Mouse (Mus musculus) CD4-positive helper T cell, adult 2 months (primary cell): Measurements from ENCODE around the gene Serinc5.

Experiments used
- DNase-seq: peaks from one replicate; pipeline ENCODE4 v3.0.0-alpha.2; 2012; ENCODE audit warnings: low read depth, missing footprints, low spot score

Gene Serinc5

DNA sequence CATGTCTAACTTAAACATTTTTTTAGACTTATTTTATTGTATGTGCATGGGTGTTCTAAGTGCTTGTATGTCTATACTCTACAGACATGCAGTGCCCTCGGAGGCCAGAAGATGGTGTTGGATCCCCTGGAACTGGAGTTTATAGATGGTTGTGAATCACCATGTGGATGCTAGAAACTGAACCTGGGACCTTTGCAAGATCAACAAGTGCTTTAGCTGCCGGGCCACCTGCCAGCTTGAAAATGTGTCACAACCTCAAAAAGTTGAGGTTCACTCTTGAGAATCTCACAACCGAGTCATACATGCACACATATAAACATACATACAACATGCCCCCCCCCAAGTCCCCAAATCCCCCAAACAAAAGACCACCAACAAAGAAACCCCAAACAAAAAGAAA, 129.0 kb downstream of the Serinc5 start:
- no peak for DNase-seq

DNA sequence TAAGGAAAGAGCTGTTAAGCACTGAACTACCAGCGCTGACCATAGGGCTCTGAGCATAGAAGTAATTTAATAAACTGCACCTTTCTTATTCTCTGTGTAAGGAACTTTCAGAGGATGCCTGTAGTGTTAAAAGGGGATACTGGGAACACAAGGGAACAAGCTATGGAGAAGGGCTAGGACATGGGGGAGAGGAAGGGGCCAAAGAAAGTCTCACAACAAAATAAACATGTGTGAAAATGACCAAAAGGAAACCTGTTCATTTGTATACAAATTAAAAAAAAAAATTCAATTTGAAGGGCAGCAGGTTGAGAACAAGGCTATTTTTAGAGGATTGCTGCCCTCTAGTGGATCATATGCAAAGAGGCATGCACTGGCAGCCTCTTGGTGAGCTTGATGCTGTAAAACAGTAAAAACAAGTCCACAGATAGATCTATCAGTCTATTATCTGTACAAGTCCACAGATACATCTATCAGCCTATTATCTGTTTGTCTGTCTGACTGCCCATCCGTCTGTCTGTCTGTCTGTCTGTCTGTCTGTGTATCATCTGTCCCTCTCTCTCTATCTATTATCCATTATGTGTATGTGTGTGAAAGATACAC, 129.9 kb downstream of the Serinc5 start:
- DNase-seq, result peak; percentile 58

DNA sequence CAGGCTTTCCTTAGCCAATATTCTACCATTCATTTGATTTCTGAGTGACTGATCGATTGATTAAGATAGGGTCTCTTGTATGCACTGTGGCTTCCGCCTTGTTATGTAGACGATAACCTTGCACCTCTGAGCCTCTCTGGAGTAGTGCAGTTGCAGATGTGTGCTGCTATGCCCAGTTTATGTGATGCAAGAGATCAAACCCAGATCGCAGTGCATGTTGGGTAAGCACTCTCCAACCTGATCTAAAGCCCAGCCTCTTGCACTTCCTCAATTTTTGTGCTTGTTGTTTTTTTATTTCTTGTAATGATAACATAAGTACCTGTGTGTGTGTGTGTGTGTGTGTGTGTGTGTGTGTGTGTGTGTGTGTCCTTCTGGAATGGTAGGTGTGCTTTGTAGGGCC, 132.0 kb downstream of the Serinc5 start:
- DNase-seq, result no peak

DNA sequence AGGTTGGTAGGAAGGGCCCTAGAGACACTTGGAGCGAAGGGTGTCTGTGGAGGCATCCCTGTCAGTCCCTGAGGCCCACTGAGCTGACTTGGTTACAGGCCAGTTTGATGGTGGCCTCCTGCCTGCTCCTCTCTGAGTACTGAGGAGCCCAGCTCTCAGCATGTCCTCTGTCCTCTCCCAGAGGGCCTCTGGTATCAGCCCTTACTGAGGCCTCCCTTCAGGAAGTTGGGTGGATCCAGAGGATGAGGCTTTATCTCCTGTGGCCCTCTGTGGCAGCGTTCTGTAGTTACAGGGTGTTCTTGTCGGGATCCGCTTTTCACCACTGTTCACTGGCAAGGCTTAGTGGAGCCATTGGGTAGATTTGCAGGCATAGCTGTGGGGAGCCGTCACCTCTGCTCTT, 132.4 kb downstream of the Serinc5 start:
- DNase-seq, result no peak

DNA sequence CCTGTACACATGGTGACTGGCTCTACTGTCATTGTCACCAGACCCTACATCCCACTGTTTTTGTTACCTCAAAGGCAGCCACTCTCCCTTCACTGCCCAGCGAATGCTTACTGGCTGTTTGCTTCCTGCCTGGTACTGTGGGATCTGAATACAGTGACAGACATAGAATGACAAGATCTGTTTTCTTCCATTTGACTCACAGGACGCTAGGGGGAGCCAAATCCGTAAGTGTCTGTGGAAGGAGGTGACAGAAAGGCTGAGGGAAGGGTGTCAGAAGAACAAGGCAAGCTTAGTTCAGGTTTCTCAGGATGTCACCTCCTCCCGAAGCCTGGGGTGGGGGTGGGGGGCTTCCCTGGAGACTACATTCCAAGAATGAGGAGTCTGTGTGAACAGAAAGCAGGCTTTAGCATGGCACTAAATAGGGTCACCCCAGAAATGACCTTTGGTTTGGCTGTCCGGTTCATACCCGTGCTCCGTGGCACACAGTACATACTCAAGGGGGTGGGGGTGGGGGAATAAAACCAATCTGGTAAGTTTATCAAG, 140.2 kb downstream of the Serinc5 start:
- peak; percentile 54 for DNase-seq

DNA sequence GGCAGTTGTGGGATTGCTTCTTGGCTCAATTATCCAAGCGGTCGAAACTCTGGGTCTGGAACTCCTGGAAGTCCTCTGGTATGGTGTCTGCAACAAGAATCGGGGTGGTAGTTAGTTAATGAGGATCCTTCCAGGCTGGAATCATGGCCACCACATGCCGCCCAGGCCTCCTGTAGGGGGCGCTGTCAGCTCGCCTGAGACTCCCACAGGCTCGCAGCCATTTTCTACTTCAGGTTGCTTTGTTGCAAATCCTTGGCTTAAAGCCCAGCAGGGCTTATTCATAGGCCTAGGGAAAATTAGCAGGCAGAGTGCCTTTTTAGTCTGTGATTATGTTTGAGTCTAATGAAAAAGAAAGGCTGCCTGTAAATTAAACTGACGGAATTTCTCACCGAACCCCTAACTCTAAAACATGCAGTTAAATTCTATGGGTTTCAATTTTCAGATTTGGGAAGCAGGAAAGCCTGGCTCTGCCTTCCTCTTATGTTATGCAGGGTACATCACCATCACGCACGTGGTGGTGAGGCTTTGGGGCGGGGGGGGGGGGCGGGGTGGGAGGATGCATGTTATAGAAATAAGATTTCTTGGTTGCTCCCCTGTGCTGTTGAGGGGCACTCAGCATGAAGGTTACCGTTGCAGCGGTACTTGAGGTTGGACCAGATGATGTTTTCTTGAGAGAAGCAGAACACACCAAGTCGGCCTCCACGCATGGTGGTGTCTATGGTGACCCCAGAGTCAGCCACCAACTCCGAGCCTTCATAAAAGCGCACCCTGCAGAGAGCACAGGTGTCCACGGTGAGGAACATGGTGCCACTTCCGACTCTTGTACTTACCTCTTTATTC, 141.1 kb downstream of the Serinc5 start:
- DNase-seq, result no peak

DNA sequence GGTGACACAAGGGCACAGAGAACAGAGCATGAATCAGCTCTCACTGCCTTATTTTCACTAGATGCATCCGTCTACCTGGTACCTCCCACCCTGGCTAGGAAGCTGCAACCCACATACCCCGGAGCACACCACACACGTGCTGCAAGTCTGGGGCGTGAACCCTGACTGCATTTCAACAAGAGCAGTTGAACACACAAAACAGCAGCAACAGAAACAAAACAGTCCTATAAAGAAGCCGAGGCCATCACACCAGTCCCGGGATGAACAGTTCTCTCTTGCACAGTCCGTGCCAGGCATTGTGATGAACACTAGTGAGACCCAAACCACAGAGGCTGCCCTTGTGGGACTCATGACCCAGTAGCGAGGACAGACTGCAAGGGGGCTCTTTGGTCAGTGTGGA, 142.8 kb downstream of the Serinc5 start:
- no peak for DNase-seq

DNA sequence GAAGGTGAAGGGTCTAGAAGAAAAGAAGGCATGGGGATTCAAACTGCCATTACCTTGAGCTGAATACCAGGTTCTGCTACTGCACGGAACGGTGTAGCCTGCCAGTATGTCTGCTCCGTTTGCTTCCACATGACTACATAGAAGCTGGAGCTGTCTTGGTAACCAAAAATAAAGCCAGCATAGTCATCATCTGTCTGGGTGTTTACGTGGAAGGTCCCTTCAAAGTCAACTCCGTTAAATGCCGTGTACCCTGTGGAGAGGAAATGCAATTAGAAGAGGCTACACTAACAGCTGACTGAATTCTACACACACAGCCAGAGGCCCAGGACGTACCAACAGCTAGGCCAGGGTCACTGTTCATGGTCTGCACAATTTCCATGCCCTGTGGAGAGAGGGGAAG, 144.1 kb downstream of the Serinc5 start:
- no peak for DNase-seq

DNA sequence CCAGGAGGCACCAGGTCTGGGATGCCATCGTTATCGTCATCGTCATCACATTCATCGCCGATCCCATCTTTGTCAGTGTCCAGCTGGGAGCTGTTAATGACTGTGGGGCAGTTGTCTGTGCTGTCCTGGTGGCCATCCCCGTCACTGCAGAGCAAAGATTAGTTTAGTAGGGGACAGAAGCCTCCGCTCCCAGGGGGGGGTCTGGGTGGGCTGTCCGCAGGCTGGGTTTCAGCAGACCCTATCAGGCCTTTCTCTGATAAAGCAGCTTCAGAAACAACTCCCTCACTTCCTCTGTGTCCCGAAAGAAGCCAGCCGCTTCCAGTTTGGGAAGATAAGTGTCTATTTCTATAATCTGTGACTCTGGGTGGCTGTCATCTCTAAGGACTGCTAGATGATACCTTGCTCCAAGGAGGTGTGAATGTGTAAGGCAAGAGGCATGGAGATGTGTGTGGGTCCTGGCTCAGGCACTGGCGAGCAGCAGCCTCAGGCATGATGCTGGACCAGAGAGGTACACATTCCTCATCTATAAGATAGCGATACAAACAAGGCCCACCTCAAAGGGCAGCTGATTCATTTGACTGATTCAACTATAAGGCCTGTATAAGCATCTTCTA, 147.2 kb downstream of the Serinc5 start:
- no peak for DNase-seq

DNA sequence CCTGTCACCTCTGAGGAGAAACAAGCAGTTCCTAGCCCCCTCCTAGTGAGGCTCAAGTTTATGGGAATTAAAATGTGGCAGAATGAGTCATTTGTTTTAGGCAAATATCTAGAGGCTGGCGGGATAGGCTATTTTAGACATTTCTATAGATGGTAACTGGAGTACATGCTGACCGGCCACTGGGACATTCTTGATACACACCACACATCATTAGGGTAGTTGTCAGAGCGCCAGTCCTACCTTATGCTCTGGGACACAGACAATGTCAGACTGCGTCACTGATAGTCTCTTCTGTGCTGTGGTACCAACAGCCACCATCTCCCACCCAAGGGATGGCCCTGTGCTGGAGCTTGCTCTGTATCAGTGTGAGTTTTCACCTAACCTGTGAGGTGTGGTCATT, 148.2 kb downstream of the Serinc5 start:
- DNase-seq, result no peak

DNA sequence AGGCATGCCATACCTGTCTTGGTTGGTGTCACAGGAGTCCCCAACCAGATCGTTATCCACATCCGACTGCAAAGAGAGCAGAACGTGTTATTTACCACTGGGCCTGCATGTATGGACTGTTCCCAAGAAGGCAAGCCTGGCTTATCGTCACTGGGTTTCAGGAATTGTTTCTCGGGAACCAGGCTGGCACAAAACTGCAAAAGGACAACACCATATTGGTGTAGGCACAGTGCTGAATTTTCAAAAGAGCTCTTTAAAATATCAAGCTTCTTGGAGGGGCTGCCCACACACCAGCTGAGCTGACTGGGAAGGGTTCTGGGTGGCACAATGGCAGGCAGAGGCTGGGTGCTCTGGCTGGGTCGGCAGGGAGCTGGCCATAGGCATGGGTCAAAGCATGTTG, 149.6 kb downstream of the Serinc5 start:
- DNase-seq, result no peak
